Mouse (Mus musculus) stomach, embryonic 15.5 days (tissue): ENCODE data around the gene Nop58. TPM values are rescaled to one million over a fixed set of nuclear protein-coding genes. Genes with fewer than 3 reads are reported as not detected.
"Not testable (repeated sequence)": the region's sequence is repeated elsewhere in the genome, so short reads cannot be mapped to it uniquely, and the experiment has no call there.

Source experiments
- ATAC-seq: fragments of 200-750 bp; cut with Nextera tagmentation; 2 replicates; pipeline ENCODE4 v1.8.0; 2017; ENCODE audit warnings: low read depth, moderate number of reproducible peaks, moderate TSS enrichment; ENCODE audit not compliant: insufficient read depth, low FRiP score
- H3K27ac ChIP-seq: fragments of 300-500 bp; sonication (generic); 2 replicates; pipeline ENCODE4 v1.5.1; 2015; ENCODE audit warnings: mild to moderate bottlenecking, inconsistent platforms
- H3K27me3 ChIP-seq: fragments of 300-500 bp; sonication (generic); replicated peaks from 2 replicates; pipeline ENCODE4 v1.6.1; 2015; ENCODE audit warnings: inconsistent platforms
- H3K36me3 ChIP-seq: fragments of 300-500 bp; sonication (generic); 2 replicates; pipeline ENCODE4 v1.6.1; 2015; ENCODE audit warnings: inconsistent platforms
- H3K4me1 ChIP-seq: fragments of 300-500 bp; sonication (generic); 2 replicates; pipeline ENCODE4 v1.6.1; 2015; ENCODE audit warnings: inconsistent platforms
- H3K4me2 ChIP-seq: fragments of 300-500 bp; sonication (generic); 2 replicates; pipeline ENCODE4 v1.6.1; 2015; ENCODE audit warnings: mild to moderate bottlenecking, inconsistent platforms
- H3K4me3 ChIP-seq: fragments of 300-500 bp; sonication (generic); replicated peaks from 2 replicates; pipeline ENCODE4 v1.5.1; 2015; ENCODE audit warnings: inconsistent platforms
- H3K9ac ChIP-seq: fragments of 300-500 bp; sonication (generic); 2 replicates; pipeline ENCODE4 v1.6.1; 2015; ENCODE audit warnings: inconsistent platforms
- H3K9me3 ChIP-seq: fragments of 300-500 bp; sonication (generic); 2 replicates; pipeline ENCODE4 v1.6.1; 2016; ENCODE audit warnings: inconsistent platforms
- WGBS: fragments of 180-500 bp; shearing (Covaris S2); methylation state at CpG from one replicate; pipeline ENCODE4 v1.1.7; 2015; 5-methylcytosine and 5-hydroxymethylcytosine counted together
- polyA plus RNA-seq: library from polyadenylated mRNA; unstranded; fragments of >200 nt; fragmentation: Nextera tagmentation; extraction: Ambion mirVana; gene quantifications from 2 replicates; pipeline ENCODE4 v1.2.1, GENCODE M21; 2015

Nop58 gene
- polyA plus RNA-seq, 1 experiment from 2014 or later = 233 TPM

- Histone ChIP-seq H3K4me2 (no peak overlapping the region), H3K27me3 (no peaks in the 10 kb centered on the region), H3K9me3 (no peaks in the 10 kb centered on the region), H3K36me3 (no peaks in the 10 kb centered on the region), H3K4me1 (no peaks in the 10 kb centered on the region), H3K9ac (no peak overlapping the region), H3K4me3 (no peak overlapping the region), H3K27ac (no peak overlapping the region)
- ATAC-seq = no peak
- WGBS = 93% methylated on average over 4 of the region's 4 CpGs
Measured at GRCm38 (mm10) chr1:59730737-59731136, 46.0 kb downstream of the Nop58 start.

- no peak for ATAC-seq
- 43% methylated on average over 6 of the region's 6 CpGs for WGBS
- H3K36me3 ChIP-seq = no peaks in the 10 kb centered on the region
- H3K27me3 ChIP-seq = no peaks in the 10 kb centered on the region
- H3K4me3 ChIP-seq = no peak overlapping the region
- no peak overlapping the region for H3K4me2 ChIP-seq
- H3K4me1 ChIP-seq = 0 out of 2 replicates have a peak, but pooled peaks cover under 1% of the 10 kb centered on the region
- no peak overlapping the region for H3K27ac ChIP-seq
- no peak overlapping the region for H3K9ac ChIP-seq
- no peaks in the 10 kb centered on the region for H3K9me3 ChIP-seq
Measured at GRCm38 (mm10) chr1:59734076-59734475, 49.3 kb downstream of the Nop58 start.

- ATAC-seq = no peak
- Histone ChIP-seq H3K36me3 (no peaks in the 10 kb centered on the region), H3K9me3 (no peaks in the 10 kb centered on the region), H3K4me3 (no peak overlapping the region), H3K27ac (no peak overlapping the region), H3K4me2 (no peak overlapping the region), H3K9ac (no peak overlapping the region), H3K4me1 (0 out of 2 replicates have a peak, but pooled peaks cover 3% of the 10 kb centered on the region), H3K27me3 (no peaks in the 10 kb centered on the region)
- 48% methylated on average over 6 of the region's 6 CpGs for WGBS
Measured at GRCm38 (mm10) chr1:59738768-59739414, 54.1 kb downstream of the Nop58 start.

DNA sequence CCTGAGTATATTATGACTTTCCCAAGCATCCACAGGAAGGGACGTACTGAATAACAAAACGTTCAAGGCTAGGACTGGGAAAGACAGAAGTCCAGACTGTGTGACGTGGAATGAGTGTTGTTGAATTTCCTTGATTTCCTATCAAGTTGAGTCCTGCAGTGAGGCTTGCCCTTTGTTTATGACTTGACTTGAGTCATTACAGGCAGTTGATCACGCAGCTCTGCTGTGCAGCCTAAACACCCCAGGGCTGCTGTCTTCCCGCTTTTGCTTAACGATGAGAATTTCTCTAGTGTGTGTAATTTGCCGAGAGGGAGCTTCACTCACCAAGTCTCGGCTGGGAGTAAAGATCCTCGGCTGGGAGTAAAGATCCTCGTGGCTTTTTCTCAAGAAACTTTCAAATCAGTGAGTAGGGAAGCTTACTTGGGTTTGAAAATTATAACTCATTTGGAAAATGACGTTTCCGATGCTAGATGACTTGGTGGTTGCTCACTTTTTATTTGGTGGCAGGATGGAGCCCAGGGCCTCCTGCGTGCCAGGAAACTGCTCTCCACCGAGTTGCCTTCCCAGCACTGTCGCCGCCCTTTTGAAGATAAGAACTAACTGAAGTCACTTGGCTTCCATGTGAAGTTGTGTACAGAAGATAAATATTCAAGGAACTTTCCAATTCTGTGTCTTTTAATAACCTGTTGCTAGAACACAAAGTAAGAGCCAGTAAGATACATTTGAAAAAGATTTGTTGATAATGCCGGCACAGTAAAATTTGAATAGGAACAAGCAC is 55.0 kb downstream of the Nop58 start:
- Histone ChIP-seq H3K4me2 (no peak overlapping the region), H3K27me3 (no peaks in the 10 kb centered on the region), H3K36me3 (no peaks in the 10 kb centered on the region), H3K4me1 (0 out of 2 replicates have a peak, but pooled peaks cover 3% of the 10 kb centered on the region), H3K9me3 (no peaks in the 10 kb centered on the region), H3K27ac (no peak overlapping the region), H3K9ac (no peak overlapping the region), H3K4me3 (no peak overlapping the region)
- WGBS = 56% methylated on average over 17 of the region's 17 CpGs
- ATAC-seq = no peak

GRCm38 (mm10) chr1:59749047-59749446 is 64.3 kb downstream of the Nop58 start:
- Histone ChIP-seq H3K9ac (no peak overlapping the region), H3K4me2 (no peak overlapping the region), H3K4me3 (no peak overlapping the region), H3K36me3 (no peaks in the 10 kb centered on the region), H3K9me3 (no peaks in the 10 kb centered on the region), H3K27ac (no peak overlapping the region), H3K4me1 (no peaks in the 10 kb centered on the region), H3K27me3 (no peaks in the 10 kb centered on the region)
- ATAC-seq = no peak
- 61% methylated on average over 2 of the region's 2 CpGs for WGBS

- WGBS = 71% methylated on average over 5 of the region's 5 CpGs
- H3K4me3 ChIP-seq, H3K9me3 ChIP-seq, H3K36me3 ChIP-seq, H3K4me1 ChIP-seq, H3K27me3 ChIP-seq, H3K9ac ChIP-seq, ATAC-seq, H3K27ac ChIP-seq, H3K4me2 ChIP-seq: not testable (repeated sequence)
Measured at GRCm38 (mm10) chr1:59749724-59750123, 65.0 kb downstream of the Nop58 start.

DNA sequence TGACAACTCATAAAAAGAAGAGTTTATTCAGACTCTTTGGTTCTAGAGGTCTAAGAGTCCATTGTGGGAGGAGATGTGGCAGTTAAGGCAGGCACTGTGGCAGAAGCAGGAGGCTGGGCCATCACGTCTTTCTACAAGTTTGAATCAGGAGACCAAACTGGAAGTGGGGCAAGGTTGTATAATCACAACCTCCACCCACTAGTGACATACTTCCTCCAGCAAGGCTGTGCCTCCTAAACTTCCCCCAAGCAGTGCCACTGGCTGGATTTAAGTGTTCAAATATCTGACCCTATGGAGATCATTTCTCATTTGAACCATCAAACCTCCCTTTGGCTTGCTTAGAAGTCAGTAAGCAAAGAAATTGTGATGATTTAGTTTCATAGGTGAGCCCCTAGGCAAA is 70.5 kb downstream of the Nop58 start:
- H3K36me3 ChIP-seq = no peaks in the 10 kb centered on the region
- no peaks in the 10 kb centered on the region for H3K4me1 ChIP-seq
- no peak for ATAC-seq
- no peak overlapping the region for H3K9ac ChIP-seq
- 79% methylated on average over 1 of the region's 1 CpGs for WGBS
- H3K9me3 ChIP-seq = no peaks in the 10 kb centered on the region
- H3K27ac ChIP-seq = no peak overlapping the region
- no peak overlapping the region for H3K4me3 ChIP-seq
- H3K27me3 ChIP-seq = no peaks in the 10 kb centered on the region
- no peak overlapping the region for H3K4me2 ChIP-seq

DNA sequence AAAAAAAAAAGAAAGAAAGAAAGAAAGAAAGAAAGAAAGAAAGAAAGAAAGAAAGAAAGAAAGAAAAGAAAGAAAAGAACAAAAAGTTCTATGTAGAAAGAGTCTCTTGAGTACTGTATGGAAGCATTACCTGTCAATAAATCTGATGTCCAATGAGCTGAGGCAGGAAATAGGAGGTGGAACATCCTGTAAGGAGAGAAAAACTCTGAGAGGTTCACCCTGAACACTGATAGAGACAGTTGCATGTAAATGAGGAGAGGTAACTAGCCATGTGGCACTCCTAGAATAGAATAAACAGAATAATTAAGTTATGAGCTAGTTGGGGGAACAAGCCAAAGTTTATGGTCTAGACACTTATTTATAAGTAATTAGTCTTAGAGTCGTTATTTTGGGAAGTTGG is 73.6 kb downstream of the Nop58 start:
- Histone ChIP-seq H3K27me3 (no peaks in the 10 kb centered on the region), H3K9ac (no peak overlapping the region), H3K36me3 (no peaks in the 10 kb centered on the region), H3K27ac (no peak overlapping the region), H3K4me2 (no peak overlapping the region), H3K4me1 (peaks cover 3% of the 10 kb centered on the region; the same call in 1 of the 2 replicates), H3K9me3 (no peaks in the 10 kb centered on the region), H3K4me3 (no peak overlapping the region)
- 77% methylated on average over 1 of the region's 1 CpGs for WGBS
- ATAC-seq = no peak

GRCm38 (mm10) chr1:59762208-59762607 is 77.4 kb downstream of the Nop58 start:
- Histone ChIP-seq H3K9ac (peak overlapping the region; percentile 78; the same call in 1 of the 2 replicates), H3K27me3 (no peaks in the 10 kb centered on the region), H3K36me3 (no peaks in the 10 kb centered on the region)

GRCm38 (mm10) chr1:59762651-59763163 is 77.9 kb downstream of the Nop58 start:
- WGBS = under 1% methylated on average over 44 of the region's 44 CpGs
- H3K9ac ChIP-seq = peak overlapping the region; percentile 78
- H3K4me2 ChIP-seq = peak overlapping the region; percentile 85
- H3K4me3 ChIP-seq = peak overlapping the region; percentile 87
- H3K27me3 ChIP-seq = no peaks in the 10 kb centered on the region
- H3K9me3 ChIP-seq = no peaks in the 10 kb centered on the region
- H3K36me3 ChIP-seq = no peaks in the 10 kb centered on the region
- H3K27ac ChIP-seq = peak overlapping the region; percentile 99
- peak; percentile 20 for ATAC-seq
- H3K4me1 ChIP-seq = peaks cover 7% of the 10 kb centered on the region; the same call in 1 of the 2 replicates

More at GRCm38 (mm10) chr1:59762208-59762607, 77.4 kb downstream of the Nop58 start:
- Histone ChIP-seq H3K27ac (peak overlapping the region; percentile 99), H3K9me3 (no peaks in the 10 kb centered on the region), H3K4me3 (peak overlapping the region; percentile 87), H3K4me1 (peaks cover 7% of the 10 kb centered on the region; the same call in 1 of the 2 replicates), H3K4me2 (peak overlapping the region; percentile 85)
- ATAC-seq = no peak
- 3% methylated on average over 10 of the region's 10 CpGs for WGBS

DNA sequence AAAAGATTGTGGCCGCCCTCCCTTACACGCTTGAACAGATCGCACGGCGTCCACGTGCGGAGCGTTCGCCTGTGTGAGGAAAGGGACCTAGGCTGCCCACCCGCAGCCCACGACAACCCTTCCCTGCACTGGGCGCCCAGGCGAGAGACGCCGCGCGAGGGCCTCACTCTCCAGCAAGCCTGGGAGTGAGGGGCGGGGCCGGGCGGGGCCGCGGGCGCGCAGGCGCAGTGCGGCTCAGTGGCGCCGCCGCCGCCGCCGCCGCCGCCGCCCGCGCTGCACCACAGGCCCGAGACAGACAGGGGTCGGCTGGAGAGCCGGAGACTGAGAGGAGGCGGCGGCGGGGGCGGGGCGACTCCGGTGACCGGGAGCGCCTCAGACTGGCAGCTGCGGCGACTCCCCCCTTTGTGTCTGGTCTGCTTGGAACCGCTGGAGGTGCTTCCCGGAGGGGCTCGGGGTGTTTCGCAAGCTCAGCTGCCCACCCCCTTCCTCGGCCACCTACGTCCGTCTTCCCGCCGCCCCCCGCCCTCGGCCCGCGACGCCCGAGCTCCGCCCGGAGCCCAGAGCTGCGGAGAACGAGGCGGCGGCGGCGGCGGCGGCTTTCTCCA is 78.5 kb downstream of the Nop58 start, which contains the start of gene Bmpr2:
TSS of gene Bmpr2 (plus strand) at position 237 of the 605 bp plus-strand sequence.
- Histone ChIP-seq H3K4me1 (peaks cover 7% of the 10 kb centered on the region; the same call in 1 of the 2 replicates), H3K27me3 (no peaks in the 10 kb centered on the region), H3K4me2 (peak within 1 kb of the TSS; percentile 85), H3K27ac (peak within 1 kb of the TSS; percentile 99), H3K9me3 (no peaks in the 10 kb centered on the region), H3K36me3 (no peaks in the 10 kb centered on the region), H3K4me3 (peak within 1 kb of the TSS; percentile 87), H3K9ac (peak within 1 kb of the TSS; percentile 93)
- under 1% methylated on average over 66 of the region's 75 CpGs for WGBS
- peak; percentile 88 for ATAC-seq
